Mouse (Mus musculus): ENCODE results near the gene Olfr430. TPM values are rescaled to one million over a fixed set of nuclear protein-coding genes. Genes with fewer than 3 reads are reported as not detected.

Olfr430 gene
- total RNA-seq, 2 experiments from 2014 or later, result not detected

Other genes with a start within 250 kb of the Olfr430 start
- gene Ifi211, start 153.6 kb upstream of the Olfr430 start, total RNA-seq (2015), result 165 and 182 TPM in 2 replicates
- 234 and 254 TPM in 2 replicates for gene Ifi211, start 153.6 kb upstream of the Olfr430 start, total RNA-seq (2017)
- 360 and 361 TPM in 2 replicates for gene Mndal, start 124.1 kb upstream of the Olfr430 start, total RNA-seq (2015)
- gene Mndal, start 124.1 kb upstream of the Olfr430 start, total RNA-seq (2017), result 254 and 258 TPM in 2 replicates
- gene Ifi203, start 123.9 kb upstream of the Olfr430 start, total RNA-seq (2015), result 263 and 285 TPM in 2 replicates
- 122 and 154 TPM in 2 replicates for gene Ifi203, start 123.9 kb upstream of the Olfr430 start, total RNA-seq (2017)
- gene Ifi202b, start 83.9 kb upstream of the Olfr430 start, total RNA-seq (2015), result not detected in 2 replicates
- gene Ifi202b, start 83.9 kb upstream of the Olfr430 start, total RNA-seq (2017), result not detected in 2 replicates
- 33.5 and 35.2 TPM in 2 replicates for gene Ifi205, start 34.8 kb upstream of the Olfr430 start, total RNA-seq (2015)
- gene Ifi205, start 34.8 kb upstream of the Olfr430 start, total RNA-seq (2017), result 25.3 and 27.3 TPM in 2 replicates
- 0.51 and 0.73 TPM in 2 replicates for gene Olfr433, start 25.9 kb upstream of the Olfr430 start, total RNA-seq (2015)
- 0.22 and 0.49 TPM in 2 replicates for gene Olfr433, start 25.9 kb upstream of the Olfr430 start, total RNA-seq (2017)
- 0.30 and 0.71 TPM in 2 replicates for gene Olfr432, start 17.4 kb upstream of the Olfr430 start, total RNA-seq (2015)
- gene Olfr432, start 17.4 kb upstream of the Olfr430 start, total RNA-seq (2017), result 0.29 TPM in 1 of 2 replicates, not detected in the other
- not detected in 2 replicates for gene Olfr429, start 17.7 kb downstream of the Olfr430 start, total RNA-seq (2015)
- not detected in 2 replicates for gene Olfr429, start 17.7 kb downstream of the Olfr430 start, total RNA-seq (2017)
- not detected in 2 replicates for gene Olfr427, start 30.3 kb downstream of the Olfr430 start, total RNA-seq (2015)
- not detected in 2 replicates for gene Olfr427, start 30.3 kb downstream of the Olfr430 start, total RNA-seq (2017)
- not detected in 2 replicates for gene Olfr231, start 54.6 kb downstream of the Olfr430 start, total RNA-seq (2015)
- not detected in 2 replicates for gene Olfr231, start 54.6 kb downstream of the Olfr430 start, total RNA-seq (2017)
- not detected in 2 replicates for gene Olfr424, start 64.9 kb downstream of the Olfr430 start, total RNA-seq (2015)
- not detected in 2 replicates for gene Olfr424, start 64.9 kb downstream of the Olfr430 start, total RNA-seq (2017)
- not detected in 2 replicates for gene Olfr420, start 89.0 kb downstream of the Olfr430 start, total RNA-seq (2015)
- gene Olfr420, start 89.0 kb downstream of the Olfr430 start, total RNA-seq (2017), result not detected in 2 replicates
- gene Spta1, start 106.2 kb downstream of the Olfr430 start, total RNA-seq (2015), result 1.1 and 1.3 TPM in 2 replicates
- gene Spta1, start 106.2 kb downstream of the Olfr430 start, total RNA-seq (2017), result 2.7 and 5.9 TPM in 2 replicates
- not detected in 2 replicates for gene Olfr419, start 185.5 kb downstream of the Olfr430 start, total RNA-seq (2015)
- gene Olfr419, start 185.5 kb downstream of the Olfr430 start, total RNA-seq (2017), result not detected in 2 replicates

All from megakaryocyte, adult 5-6 weeks (primary cell).